Mouse (Mus musculus) heart, embryonic 12.5 days (tissue): Measurements from ENCODE around the gene Gda. TPM values are rescaled to one million over a fixed set of nuclear protein-coding genes. Genes with fewer than 3 reads are reported as not detected.
A peak's percentile ranks its signal among the peaks of the same experiment; 100 is the strongest.

Experiments used
- ATAC-seq: fragments of 200-750 bp; cut with Nextera tagmentation; 2 replicates; pipeline ENCODE4 v1.8.0; 2017; ENCODE audit warnings: moderate TSS enrichment, moderate library complexity; ENCODE audit not compliant: insufficient number of reproducible peaks, low FRiP score
- H3K27ac ChIP-seq: fragments of 300-500 bp; sonication (generic); 2 replicates; pipeline ENCODE4 v1.5.1; 2016; ENCODE audit warnings: mild to moderate bottlenecking, moderate library complexity; ENCODE audit not compliant: poor library complexity, severe bottlenecking
- H3K27me3 ChIP-seq: fragments of 300-500 bp; sonication (generic); replicated peaks from 2 replicates; pipeline ENCODE4 v1.6.1; 2016; ENCODE audit warnings: mild to moderate bottlenecking, moderate library complexity
- H3K36me3 ChIP-seq: fragments of 300-500 bp; sonication (generic); 2 replicates; pipeline ENCODE4 v1.6.1; 2016; ENCODE audit warnings: mild to moderate bottlenecking, moderate library complexity
- H3K4me1 ChIP-seq: fragments of 300-500 bp; sonication (generic); replicated peaks from 2 replicates; pipeline ENCODE4 v1.6.1; 2016; ENCODE audit warnings: mild to moderate bottlenecking
- H3K4me2 ChIP-seq: fragments of 300-500 bp; sonication (generic); 2 replicates; pipeline ENCODE4 v1.6.1; 2016; ENCODE audit warnings: mild to moderate bottlenecking, moderate library complexity
- H3K4me3 ChIP-seq: fragments of 300-500 bp; sonication (generic); 2 replicates; pipeline ENCODE4 v1.5.1; 2016; ENCODE audit warnings: mild to moderate bottlenecking
- H3K9ac ChIP-seq: fragments of 300-500 bp; sonication (generic); 2 replicates; pipeline ENCODE4 v1.6.1; 2016; ENCODE audit warnings: mild to moderate bottlenecking, moderate library complexity
- H3K9me3 ChIP-seq: fragments of 300-500 bp; sonication (generic); replicated peaks from 2 replicates; pipeline ENCODE4 v1.6.1; 2016; ENCODE audit warnings: mild to moderate bottlenecking, moderate library complexity
- WGBS: fragments of 180-500 bp; shearing (Covaris S2); methylation state at CpG from one replicate; pipeline ENCODE4 v1.1.7; 2016; 5-methylcytosine and 5-hydroxymethylcytosine counted together
- polyA plus RNA-seq: library from polyadenylated mRNA; unstranded; fragments of >200 nt; fragmentation: Nextera tagmentation; extraction: Ambion mirVana; gene quantifications from 2 replicates; pipeline ENCODE4 v1.2.1, GENCODE M21; 2016

The Gda gene
- 0.08 and 0.15 TPM in 2 replicates for polyA plus RNA-seq

DNA sequence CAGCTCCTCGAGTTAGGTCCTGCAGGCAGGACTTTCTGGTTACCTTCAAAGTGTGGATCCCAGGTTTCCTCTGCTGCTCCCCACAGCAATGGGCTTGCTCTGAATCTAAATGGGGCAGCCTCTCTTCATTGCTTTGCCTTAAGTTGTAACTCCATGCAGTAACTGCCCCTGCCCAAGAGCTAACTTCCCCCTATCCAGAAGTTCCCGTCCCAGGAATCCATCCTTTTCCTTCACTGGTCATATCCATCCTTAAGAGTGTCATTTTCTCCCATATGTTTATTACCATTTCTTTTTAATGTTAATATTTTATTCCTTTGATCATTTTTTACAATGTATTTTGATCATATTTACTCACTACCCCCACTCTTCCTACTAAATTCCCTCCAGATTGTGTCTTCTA is at the start of gene Gda:
Gene Gda, minus strand, starts transcription at position 101 of the 400 bp plus-strand sequence.
- peak within 1 kb of the TSS; percentile 40 for H3K9ac ChIP-seq
- H3K27me3 ChIP-seq: peaks cover 28% of the 10 kb centered on the region
- ATAC-seq: no peak
- no peak within 1 kb of the TSS for H3K27ac ChIP-seq
- H3K4me2 ChIP-seq: peak within 1 kb of the TSS; percentile 88
- H3K4me3 ChIP-seq: peak within 1 kb of the TSS; percentile 53
- no peaks in the 10 kb centered on the region for H3K36me3 ChIP-seq
- WGBS: 63% methylated on average over 2 of the region's 2 CpGs
- H3K4me1 ChIP-seq: 0 out of 2 replicates have a peak, but pooled peaks cover 8% of the 10 kb centered on the region
- H3K9me3 ChIP-seq: 0 out of 2 replicates have a peak, but pooled peaks cover 6% of the 10 kb centered on the region

DNA sequence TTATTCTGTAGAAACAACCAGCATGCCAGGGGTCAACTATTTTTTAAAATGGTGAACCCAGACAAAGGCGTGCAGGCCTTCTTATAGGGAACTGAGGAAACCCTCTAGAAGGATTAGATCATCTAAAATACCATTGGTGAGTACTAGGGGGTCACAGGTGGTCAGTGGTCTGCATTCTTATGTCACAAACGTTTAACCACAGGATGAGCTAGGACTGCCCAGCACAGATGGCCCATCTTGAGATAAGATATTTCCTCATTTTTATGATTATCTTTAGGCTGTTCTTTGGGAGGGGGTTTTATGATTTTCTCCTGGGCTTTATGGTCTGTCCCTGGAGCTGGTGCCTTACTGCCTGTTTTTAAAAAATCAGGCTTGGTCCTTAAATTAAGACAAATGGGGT is 47.0 kb upstream of the Gda start:
- no peak for ATAC-seq
- H3K4me3 ChIP-seq: no peak overlapping the region
- WGBS: 55% methylated on average over 2 of the region's 2 CpGs
- H3K4me1 ChIP-seq: no peaks in the 10 kb centered on the region
- H3K9me3 ChIP-seq: no peaks in the 10 kb centered on the region
- H3K36me3 ChIP-seq: no peaks in the 10 kb centered on the region
- H3K4me2 ChIP-seq: no peak overlapping the region
- no peaks in the 10 kb centered on the region for H3K27me3 ChIP-seq
- no peak overlapping the region for H3K9ac ChIP-seq
- H3K27ac ChIP-seq: no peak overlapping the region

DNA sequence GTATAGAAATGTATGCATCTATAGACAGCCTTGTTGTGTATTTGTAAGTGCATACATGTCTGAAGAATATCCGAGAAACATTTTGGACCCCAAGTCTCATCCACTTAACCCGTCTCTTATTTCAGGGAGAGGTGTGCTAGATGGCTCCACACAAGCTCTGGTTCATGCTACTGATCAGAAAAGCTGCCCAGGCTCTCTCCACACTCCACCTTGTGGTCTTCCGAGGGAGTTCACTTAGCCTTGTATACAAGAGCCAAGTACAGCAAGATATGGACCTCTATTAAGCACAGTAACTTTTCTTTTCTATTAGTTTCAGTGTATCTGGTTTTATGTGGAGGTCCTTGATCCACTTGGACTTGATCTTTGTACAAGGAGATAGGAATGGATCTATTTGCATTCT is 36.9 kb upstream of the Gda start:
- no peak overlapping the region for H3K27ac ChIP-seq
- no peaks in the 10 kb centered on the region for H3K36me3 ChIP-seq
- WGBS: 46% methylated on average over 3 of the region's 3 CpGs
- no peaks in the 10 kb centered on the region for H3K9me3 ChIP-seq
- no peak overlapping the region for H3K4me2 ChIP-seq
- H3K4me3 ChIP-seq: no peak overlapping the region
- H3K27me3 ChIP-seq: no peaks in the 10 kb centered on the region
- no peaks in the 10 kb centered on the region for H3K4me1 ChIP-seq
- ATAC-seq: no peak
- no peak overlapping the region for H3K9ac ChIP-seq

DNA sequence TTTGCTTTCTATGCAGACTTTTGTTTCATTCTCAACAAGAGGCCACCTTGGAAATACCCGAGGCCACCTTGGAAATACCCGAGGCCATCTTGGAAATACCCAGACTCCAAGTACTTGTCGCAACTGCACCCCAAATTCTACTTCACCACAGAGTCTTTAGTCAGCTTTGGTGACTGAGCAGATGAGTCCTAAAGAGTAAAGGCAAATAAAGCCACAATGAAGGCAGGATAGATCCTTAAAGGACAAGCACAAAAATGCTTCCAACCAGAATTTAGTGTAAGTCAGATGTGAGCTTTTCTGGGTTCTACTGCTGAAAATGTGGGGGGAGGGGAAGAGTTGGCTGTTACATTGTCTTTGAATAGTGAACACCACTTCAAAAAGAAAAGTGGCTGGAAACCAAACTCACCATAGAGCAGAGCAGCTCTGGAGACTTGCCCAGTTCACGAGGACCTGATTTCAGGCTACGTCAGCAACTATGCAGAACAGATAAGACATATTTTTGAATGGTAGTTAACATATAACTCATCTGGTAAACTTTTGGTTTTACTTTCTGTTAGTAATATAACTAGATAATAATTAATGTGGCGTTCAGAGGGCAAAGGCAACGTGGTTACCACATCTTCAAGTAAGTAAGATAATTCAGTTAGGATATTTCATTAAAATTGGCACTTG is 34.5 kb upstream of the Gda start:
- Histone ChIP-seq H3K4me2 (no peak overlapping the region), H3K27me3 (no peaks in the 10 kb centered on the region), H3K36me3 (no peaks in the 10 kb centered on the region), H3K27ac (no peak overlapping the region), H3K9ac (no peak overlapping the region), H3K4me1 (no peaks in the 10 kb centered on the region), H3K9me3 (no peaks in the 10 kb centered on the region), H3K4me3 (no peak overlapping the region)
- no peak for ATAC-seq
- WGBS: 72% methylated on average over 7 of the region's 7 CpGs

DNA sequence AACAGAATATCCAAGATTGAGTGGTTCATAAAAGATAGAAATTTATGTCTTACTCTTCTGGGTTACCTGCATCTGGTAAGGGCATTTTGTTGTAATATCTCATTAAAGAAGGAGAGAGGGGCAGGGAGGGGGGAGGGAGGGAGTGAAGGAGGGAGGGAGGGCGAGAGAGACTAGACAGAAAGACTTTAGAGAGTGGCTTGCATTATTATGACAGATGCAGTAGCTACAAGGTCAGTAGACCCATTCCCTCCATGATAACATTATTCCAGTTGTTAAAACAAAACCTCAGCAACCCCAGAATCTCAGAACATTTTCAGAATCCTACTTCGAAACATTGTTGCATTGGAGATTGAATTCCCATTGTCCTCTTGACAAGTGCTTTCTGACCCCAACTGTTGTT is 33.9 kb upstream of the Gda start:
- WGBS: 86% methylated on average over 2 of the region's 2 CpGs
- Histone ChIP-seq H3K4me2 (no peak overlapping the region), H3K36me3 (no peaks in the 10 kb centered on the region), H3K9me3 (no peaks in the 10 kb centered on the region), H3K9ac (no peak overlapping the region), H3K4me3 (no peak overlapping the region), H3K27ac (no peak overlapping the region), H3K4me1 (no peaks in the 10 kb centered on the region), H3K27me3 (no peaks in the 10 kb centered on the region)
- ATAC-seq: no peak

DNA sequence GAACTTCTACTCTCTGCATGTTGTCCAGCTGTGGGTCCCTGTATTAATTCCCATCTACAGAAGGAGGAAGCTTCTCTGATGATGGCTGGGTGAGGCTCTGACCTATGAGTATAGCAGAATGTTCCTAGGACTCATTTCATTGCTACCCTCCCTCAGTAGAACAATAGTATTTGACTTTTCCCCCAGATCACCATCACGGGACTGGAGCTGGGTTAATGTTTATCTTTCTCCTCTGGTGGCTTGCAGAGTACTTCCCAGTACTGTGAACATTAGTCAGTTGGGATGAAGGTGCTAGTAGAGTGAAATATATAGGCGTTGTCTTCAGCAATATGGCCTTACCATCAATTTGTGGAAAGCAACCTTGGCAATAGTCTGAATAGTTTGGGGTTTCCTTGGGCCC is 31.5 kb upstream of the Gda start:
- no peaks in the 10 kb centered on the region for H3K36me3 ChIP-seq
- no peaks in the 10 kb centered on the region for H3K9me3 ChIP-seq
- H3K4me1 ChIP-seq: no peaks in the 10 kb centered on the region
- whole genome bisulfite sequencing: 72% methylated on average over 2 of the region's 2 CpGs
- no peak for ATAC-seq
- H3K27me3 ChIP-seq: no peaks in the 10 kb centered on the region
- no peak overlapping the region for H3K4me2 ChIP-seq
- H3K9ac ChIP-seq: no peak overlapping the region
- no peak overlapping the region for H3K4me3 ChIP-seq
- H3K27ac ChIP-seq: no peak overlapping the region

DNA sequence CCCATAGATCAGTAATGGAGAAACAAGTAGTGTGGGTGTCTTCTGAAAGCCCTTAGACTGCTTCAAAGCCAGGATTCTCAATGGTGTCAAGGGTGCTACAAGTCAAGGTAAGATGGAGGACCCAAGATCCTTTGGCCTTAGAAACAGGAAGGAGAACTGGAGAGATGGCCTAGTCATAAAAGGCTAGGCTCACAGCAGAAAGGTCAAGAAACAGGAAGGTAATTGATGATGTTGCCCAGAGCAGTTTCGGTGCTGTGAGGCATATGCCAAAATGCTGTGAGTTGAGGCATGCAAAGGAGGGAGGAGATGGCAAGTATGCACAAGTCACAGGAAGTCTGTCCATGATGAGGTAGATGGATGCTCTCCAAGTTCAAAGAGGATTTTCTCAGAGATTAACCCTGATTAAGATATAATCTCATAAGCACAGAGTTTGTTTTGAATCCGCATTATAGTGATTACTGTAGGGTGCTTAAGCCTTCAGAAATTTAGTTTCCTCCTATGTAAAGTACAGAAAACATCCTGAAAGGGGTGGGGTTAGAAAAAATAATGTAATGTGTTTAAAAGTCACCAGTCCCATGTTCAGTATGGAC is 26.2 kb upstream of the Gda start:
- H3K4me2 ChIP-seq: no peak overlapping the region

DNA sequence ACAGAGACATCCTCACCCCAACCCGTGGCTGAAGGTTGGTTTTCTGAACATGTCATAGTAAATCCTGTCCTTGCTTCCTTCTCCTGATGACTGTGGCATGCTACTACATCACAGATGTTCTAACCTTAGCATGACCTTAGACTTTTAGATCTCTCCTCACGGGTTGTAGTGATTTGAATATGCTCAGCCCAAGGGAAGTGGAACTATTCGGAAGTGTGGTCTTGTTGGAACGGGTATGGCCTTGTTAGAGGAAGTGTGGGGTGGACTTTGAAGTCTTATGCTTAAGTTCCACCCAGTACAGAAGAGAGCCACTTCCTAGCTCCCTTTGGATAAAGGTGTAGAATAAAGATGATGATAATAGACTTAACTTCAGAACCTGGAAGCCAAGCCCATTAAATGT is 22.6 kb upstream of the Gda start:
- ATAC-seq: no peak
- Histone ChIP-seq H3K4me1 (no peaks in the 10 kb centered on the region), H3K27ac (no peak overlapping the region), H3K27me3 (no peaks in the 10 kb centered on the region), H3K9ac (no peak overlapping the region), H3K36me3 (no peaks in the 10 kb centered on the region), H3K4me2 (no peak overlapping the region), H3K9me3 (no peaks in the 10 kb centered on the region), H3K4me3 (no peak overlapping the region)
- WGBS: 70% methylated on average over 4 of the region's 4 CpGs

More for the DNA sequence above, 26.2 kb upstream of the Gda start:
- WGBS: 83% methylated on average over 2 of the region's 2 CpGs
- no peak for ATAC-seq
- Histone ChIP-seq H3K4me1 (no peaks in the 10 kb centered on the region), H3K27ac (no peak overlapping the region), H3K9me3 (no peaks in the 10 kb centered on the region), H3K4me3 (no peak overlapping the region), H3K27me3 (no peaks in the 10 kb centered on the region), H3K9ac (no peak overlapping the region), H3K36me3 (no peaks in the 10 kb centered on the region)

DNA sequence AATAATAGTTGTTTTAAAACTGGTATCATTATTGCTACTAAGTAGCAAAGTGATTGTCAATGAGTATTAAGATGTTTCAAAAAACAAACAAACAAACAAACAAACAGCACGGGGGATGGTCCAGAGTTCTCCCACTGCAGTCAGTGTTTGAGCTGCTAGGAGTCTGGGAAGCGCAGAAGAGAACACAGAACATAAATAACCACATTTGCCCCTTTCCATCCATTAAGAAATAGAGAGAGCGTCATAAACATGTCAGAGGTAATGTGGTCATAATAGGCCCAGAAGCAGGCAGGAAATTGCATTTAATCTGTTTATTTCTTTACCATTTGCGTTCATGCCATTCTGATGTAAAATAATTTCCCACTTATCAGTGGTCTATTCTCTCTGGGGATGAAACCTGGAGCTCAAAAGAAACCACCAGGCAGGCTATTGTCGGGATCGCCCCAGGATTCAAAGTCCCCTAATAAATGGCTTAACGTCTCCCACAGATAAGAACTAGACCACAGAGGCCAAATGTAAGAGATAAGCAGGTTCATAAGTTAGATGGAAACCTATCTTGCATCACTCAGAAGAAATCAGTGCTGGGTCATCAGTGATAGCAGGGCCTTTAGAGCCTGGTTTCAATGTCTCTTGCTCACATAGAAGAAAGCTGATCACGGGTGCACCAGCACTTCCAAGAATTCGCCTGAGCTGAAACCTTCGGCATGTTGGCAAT is 20.7 kb upstream of the Gda start:
- 73% methylated on average over 10 of the region's 10 CpGs for WGBS
- Histone ChIP-seq H3K36me3 (no peaks in the 10 kb centered on the region), H3K9ac (no peak overlapping the region), H3K9me3 (no peaks in the 10 kb centered on the region), H3K4me1 (no peaks in the 10 kb centered on the region), H3K4me2 (no peak overlapping the region), H3K27ac (no peak overlapping the region), H3K4me3 (no peak overlapping the region), H3K27me3 (no peaks in the 10 kb centered on the region)
- ATAC-seq: no peak

- no peak overlapping the region for H3K9ac ChIP-seq
- H3K4me3 ChIP-seq: no peak overlapping the region
- no peaks in the 10 kb centered on the region for H3K36me3 ChIP-seq
- no peaks in the 10 kb centered on the region for H3K27me3 ChIP-seq
- H3K4me1 ChIP-seq: no peaks in the 10 kb centered on the region
- H3K9me3 ChIP-seq: no peaks in the 10 kb centered on the region
- no peak for ATAC-seq
- H3K4me2 ChIP-seq: no peak overlapping the region
- no peak overlapping the region for H3K27ac ChIP-seq
Observed at GRCm38 (mm10) chr19:21491391-21491790, 18.1 kb upstream of the Gda start.

- Histone ChIP-seq H3K4me1 (no peaks in the 10 kb centered on the region), H3K27me3 (no peaks in the 10 kb centered on the region), H3K27ac (no peak overlapping the region), H3K4me3 (no peak overlapping the region), H3K9me3 (no peaks in the 10 kb centered on the region), H3K4me2 (no peak overlapping the region), H3K9ac (no peak overlapping the region), H3K36me3 (no peaks in the 10 kb centered on the region)
- WGBS: 71% methylated on average over 5 of the region's 5 CpGs
- no peak for ATAC-seq
Observed at GRCm38 (mm10) chr19:21487124-21487944, 14.1 kb upstream of the Gda start.
